Mouse (Mus musculus) liver, embryonic 18 days (tissue): Measurements from ENCODE around the gene Nfkbil1. TPM values are rescaled to one million over a fixed set of nuclear protein-coding genes. Genes with fewer than 3 reads are reported as not detected.

Experiments
- polyA plus RNA-seq: library from polyadenylated mRNA; depleted of rRNA; stranded (reverse); fragments of >200 nt; gene quantifications from 2 replicates; pipeline ENCODE4 v1.2.3, GENCODE M21; 2012; rRNA removed

The Nfkbil1 gene
- 5.1 and 5.4 TPM in 2 replicates for polyA plus RNA-seq

DNA sequence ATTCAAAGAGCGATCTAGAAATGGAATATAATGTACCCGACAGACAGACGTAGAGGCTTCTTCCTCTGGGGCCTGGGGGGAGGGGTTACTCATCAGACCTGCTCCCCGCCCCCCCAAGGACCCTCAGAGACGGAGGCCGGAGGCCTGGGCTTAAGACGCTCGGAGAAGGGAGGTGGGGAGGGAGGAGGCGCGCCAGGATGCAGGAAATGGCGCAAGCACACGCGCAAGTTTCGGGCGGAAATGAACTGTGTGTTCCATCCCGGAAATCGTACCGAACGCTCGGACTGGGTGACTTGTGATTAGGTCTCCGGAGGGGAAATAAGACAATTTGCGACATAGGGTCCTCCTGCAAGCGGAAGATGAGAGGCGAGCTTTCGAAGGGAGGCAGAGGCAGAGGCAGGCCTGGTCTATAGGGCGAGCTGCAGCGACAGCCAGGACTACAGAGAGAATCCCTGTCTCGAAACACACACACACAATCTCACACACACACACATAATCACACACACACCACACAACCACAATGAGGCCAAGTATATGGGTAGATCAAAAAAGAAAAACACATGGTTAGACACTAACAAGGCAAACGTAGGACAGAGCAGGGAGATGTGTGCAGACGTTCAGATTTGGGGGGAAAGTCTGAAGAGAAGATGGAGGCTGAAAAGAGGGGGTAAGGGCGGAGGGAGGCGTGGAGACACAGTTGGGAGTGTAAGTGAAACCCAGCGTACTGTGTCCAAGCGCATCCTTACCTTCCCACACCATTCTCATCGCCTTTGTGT, at the start of gene Nfkbil1:
Gene Nfkbil1 (minus strand): TSS at position 179 of the 776 bp plus-strand sequence.

DNA sequence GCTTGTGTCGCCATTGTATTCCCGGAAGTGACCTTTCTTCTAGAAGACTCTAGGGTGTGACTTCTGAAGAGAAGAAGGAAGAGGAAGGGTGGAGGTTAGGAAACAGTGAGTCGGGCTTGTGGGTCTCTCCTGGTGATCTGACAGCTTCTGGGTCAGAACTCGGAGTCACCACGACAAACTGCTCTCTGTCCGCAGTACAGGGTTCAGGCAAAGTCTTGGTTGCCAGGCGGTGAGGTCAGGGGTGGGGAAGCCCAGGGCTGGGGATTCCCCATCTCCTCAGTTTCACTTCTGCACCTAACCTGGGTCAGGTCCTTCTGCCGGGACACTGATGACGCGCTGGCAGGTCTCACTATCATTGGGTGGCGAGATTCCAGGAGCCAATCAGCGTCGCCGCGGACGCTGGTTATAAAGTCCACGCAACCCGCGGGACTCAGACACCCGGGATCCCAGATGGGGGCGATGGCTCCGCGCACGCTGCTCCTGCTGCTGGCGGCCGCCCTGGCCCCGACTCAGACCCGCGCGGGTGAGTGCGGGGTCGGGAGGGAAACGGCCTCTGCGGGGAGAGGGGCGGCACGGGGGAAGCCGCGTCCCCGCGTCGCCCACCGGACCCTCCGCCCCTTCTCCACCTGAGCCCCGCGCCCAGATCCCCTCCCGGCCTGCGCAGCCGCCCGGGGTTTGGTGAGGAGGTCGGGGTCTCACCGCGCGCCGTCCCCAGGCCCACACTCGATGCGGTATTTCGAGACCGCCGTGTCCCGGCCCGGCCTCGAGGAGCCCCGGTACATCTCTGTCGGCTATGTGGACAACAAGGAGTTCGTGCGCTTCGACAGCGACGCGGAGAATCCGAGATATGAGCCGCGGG, 27.3 kb upstream of the Nfkbil1 start, which contains the start of gene H2-D1:
Gene H2-D1 (plus strand): TSS at position 67 of the 859 bp plus-strand sequence.

DNA sequence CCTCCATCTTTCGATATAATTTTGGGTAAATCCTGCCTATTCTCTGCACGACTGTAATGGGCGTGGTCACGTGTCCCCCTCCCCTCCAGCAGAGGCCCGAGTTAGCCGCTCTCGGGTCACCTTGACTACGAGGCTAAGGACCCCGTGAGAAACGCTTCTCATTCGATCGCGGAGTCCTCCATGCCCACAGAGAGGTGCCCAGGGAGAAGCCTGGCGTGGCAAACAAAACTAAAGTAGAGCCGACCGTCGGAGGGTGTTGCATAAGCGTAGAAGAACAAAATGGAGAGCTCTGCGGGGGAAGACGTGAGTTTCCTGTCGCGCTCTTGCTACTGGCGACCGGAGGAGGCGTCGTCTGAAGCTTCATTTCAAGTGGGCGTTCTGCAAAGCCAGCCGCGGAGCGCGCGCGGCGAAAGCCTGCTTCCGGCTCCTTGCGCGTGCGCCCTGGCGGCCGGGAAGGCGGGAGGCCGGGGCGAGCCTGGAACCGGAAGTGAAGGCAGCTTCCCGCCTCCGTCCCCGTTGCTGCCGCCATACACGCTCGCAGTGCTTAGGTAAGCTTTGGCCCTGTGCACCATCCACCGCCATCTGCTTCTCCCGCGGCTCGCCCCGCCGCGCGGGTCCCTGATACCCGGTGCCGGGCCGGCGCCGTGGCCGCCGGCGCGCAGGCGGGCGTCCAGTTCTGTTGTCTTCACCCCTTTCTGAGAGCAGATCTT, 5.9 kb upstream of the Nfkbil1 start, which contains the start of gene Ddx39b:
Gene Ddx39b (plus strand): TSS at position 442 of the 710 bp plus-strand sequence.

DNA sequence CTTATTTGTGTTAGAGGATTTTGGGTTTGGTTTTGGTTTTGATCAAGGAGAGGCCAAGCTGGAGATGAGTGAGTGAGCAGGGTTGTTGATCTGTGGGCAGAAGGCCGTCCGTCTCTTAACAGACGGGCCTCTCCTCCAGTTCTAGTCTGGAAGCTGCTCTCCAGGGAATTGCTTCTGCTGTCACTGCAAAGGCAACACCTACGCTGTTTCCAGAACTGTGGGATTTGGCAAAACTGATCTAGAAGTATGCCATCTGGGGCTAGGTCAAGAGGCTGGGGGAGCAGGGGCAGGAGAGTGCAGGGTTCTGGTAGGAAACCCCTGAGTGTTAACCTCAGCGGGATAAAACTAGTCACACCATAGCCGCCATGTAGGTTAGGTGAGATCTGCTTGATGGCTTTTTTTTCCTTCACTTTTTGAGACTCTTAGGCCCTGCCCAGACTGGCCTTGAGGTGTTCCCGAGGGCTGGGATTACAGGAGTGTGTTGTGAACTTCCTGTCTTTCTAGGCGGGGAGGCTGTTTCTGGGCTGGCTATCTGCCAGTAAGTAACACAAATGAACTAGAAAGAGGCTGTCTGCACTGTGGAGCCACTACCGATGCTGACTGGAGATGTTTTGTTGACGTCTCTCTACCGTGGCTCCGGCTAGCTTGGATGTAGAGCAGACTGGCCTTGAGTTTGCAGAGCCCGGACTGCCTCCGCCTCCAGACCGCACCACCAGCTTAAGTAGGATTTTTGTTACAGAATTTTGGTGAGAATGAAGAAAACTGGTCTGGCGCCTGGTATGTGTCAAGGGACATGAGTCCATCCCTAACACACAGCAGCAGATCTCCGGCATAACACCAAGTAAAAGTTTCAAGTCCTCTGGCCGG, 2.2 kb downstream of the Nfkbil1 start, which contains the start of gene Atp6v1g2:
Gene Atp6v1g2 (plus strand): TSS at position 547 of the 867 bp plus-strand sequence.

DNA sequence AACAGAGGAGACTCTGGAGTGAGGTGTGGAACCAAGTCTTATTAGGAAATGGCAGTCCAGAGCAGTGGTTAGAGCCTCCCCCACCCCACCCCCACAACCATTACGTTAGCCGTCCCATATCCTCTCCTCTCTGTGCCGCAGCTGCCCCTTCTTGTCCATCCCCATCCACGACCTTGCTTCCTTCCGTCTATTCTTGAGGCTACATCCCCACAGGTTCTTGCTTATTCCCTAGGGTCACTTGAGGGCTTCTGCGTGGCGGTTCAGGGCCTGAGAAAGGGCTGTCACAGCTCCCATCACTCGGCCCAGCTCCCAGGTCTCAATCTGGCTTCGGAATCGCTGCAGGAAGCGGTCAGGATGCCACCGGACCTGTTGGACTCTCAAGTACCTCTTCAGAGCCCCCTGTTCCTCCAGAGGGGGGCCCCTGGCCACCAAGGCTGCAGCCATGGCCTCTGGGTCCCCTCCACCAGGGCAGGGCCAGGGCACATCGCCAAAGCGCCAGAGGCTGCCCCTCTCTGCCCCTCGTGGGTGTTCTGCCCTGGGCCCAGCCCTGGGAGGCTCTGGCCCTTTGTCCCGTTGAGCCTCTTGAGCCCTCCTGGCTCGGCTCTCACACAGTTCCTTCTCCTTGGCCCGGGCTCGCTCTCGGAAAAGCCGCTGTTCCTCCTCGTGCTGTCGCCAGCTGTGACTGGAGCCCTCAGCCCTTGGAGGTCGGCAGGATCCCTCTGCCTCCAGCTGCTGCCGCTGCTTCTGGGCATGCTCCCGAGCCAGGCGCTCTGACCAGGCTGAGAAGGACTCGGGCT, 15.2 kb downstream of the Nfkbil1 start, which contains the start of gene Gm16181:
Gene Gm16181 (plus strand): TSS at position 679 of the 797 bp plus-strand sequence.

DNA sequence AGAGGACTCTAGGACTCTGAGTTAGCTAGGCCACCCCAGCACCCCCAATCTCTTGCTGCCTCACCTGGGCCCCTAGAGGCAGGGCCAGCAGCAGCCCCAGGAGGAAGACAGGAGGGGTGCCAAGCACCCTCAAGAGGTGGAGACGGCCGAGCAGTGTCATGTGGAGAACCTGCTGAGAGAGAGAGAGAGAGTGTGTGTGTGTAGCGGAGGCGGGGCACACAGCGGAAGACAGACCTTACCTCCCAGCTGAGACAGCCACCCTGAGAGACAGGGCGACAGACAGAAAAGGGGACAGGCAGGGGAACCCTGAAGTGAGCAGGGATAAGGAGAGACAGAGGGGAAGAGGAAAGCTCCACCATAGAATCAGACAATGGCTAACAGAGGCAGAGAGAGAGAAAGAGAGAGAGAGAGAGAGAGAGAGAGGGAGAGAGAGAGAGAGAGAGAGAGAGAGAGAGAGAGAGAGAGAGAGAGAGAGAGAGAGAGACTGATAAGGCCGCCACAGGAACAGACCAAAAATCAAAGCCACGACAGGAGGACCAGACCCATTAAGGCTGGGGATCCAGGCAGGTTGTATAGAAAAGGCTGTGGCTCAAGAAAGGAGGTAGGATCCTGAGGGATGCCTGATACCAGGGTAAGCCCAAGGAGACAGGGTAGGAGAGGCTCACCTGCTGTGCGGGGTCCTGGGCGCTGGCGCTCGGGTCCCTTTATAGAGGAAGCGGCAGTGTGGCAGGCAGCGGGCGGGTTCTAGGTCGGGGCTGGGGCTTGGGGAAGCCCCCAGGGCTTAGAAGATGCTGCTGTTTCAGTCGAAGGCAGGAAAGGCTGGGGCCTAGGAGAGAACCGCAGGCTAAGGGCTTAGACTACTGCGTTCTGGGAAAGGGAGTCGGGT, 30.9 kb downstream of the Nfkbil1 start, which contains the start of gene Lta:
Gene Lta (minus strand): TSS at position 858 of the 886 bp plus-strand sequence.

DNA sequence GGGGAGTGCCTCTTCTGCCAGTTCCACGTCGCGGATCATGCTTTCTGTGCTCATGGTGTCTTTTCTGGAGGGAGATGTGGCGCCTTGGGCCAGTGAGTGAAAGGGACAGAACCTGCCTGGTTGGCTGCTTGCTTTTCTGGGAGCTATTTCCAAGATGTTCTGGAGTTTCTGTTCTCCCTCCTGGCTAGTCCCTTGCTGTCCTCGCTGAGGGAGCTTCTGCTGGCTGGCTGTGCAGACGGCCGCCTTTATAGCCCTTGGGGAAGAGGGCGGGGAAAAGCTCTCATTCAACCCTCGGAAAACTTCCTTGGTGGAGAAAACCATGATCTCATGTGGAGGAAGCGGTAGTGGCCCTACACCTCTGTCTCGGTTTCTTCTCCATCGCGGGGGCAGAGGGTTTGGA, 33.8 kb downstream of the Nfkbil1 start, which contains the start of gene Tnf:
Gene Tnf (minus strand): TSS at position 221 of the 400 bp plus-strand sequence.

DNA sequence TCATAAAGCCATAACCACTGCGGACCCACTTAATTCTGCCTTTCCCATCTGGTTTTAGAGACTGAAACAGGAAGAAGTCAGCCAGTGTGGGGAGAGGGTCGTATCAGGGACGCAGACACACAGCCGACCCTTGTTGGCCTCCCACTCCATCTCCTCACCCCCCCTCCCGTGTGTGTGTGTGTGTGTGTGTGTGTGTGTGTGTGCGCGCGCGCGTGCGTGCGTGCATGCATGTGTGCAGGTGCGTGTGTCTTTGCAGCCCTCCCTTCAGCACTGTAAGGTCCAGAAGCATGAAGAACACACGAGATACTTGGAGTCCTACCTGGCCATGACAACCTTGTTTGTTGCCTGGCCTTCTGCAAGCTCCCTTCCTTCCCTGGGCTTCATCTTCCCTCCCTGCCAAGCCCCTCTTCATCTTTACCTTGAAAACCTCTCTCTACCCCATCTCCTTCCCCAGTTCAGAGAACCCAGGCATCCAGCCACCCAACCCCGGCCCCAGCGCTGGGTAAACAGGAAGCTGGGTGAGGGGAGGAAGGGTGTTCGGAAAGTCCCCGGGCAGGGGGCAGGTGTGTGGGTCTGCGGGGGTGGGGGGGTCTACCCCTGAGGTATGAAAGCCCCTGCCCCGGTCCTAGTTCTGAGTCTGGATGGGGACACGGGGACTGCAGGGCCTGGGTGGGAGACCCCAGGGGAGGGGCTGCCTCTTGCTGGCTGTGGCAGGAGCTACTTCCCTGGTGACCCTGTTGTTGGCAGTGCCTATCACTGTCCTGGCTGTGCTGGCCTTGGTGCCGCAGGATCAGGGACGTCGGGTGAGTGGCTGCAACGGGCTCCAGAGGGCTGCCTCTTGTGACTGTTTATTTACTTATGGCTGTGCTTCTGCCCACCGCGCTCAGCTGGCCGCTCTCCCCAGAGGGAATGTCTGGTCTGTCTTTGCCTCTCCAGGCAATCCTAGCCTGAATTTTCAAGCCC, 41.4 kb downstream of the Nfkbil1 start, which contains the start of gene Ltb:
Gene Ltb (plus strand): TSS at position 559 of the 963 bp plus-strand sequence.

DNA sequence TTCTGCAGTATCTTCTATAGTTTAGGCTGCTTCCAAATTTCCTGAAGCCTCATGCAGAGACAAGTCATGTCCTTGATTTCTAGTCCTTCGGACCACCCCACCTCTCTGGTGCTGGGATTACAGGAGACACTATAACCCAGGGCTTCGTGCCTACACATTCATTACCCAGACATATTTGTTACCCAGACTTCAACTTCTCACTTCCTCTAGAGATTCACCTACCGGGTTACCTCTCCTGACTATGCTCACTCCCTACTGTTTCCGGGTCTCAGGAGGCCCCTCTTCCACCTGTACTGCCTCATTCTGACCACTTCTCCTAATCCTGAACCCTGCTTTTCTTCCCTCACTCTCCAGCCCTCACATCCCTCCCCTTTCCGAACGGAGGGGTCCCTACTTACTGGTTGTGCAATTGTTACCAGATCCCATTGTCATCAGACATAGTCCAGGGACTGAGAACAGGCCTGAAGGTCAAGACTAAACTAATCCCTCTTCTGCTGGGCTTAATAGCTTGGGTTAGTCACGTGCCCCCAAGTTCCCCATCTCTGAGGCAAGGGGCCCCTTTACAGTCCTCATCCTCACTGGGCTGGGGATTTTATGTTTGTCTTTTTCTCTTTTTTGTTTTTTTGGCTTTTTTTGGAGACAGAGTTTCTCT, 47.5 kb downstream of the Nfkbil1 start, which contains the start of gene Lst1:
Gene Lst1 (minus strand): TSS at position 481 of the 652 bp plus-strand sequence.

DNA sequence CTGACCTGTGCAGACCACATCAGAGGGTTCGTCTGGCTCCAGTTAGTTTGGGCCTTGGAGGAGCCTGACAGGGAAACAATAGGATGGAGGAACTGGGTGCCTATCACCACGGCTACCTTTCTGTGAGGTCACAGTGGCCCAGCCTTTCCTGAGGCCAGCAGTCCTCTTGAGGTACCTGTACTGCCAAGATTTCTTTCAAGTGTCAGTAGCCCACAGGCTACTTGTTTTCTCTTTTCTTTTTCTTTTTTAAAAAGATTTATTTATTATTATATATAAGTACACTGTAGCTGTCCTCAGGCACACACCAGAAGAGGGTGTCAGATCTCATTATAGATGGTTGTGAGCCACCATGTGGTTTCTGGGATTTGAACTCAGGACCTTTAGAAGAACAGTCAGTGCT, 59.6 kb downstream of the Nfkbil1 start, which contains the start of gene Aif1:
Gene Aif1 (minus strand): TSS at position 101 of the 400 bp plus-strand sequence.

Other genes starting within 250 kb of the Nfkbil1 start
- 42.1 and 47.2 TPM in 2 replicates for gene Vars, start 234.8 kb downstream of the Nfkbil1 start, polyA plus RNA-seq
- 0.17 and 0.23 TPM in 2 replicates for gene Vwa7, start 219.2 kb downstream of the Nfkbil1 start, polyA plus RNA-seq
- 4.3 and 5.0 TPM in 2 replicates for gene Sapcd1, start 207.8 kb downstream of the Nfkbil1 start, polyA plus RNA-seq
- gene Msh5, start 189.0 kb downstream of the Nfkbil1 start, polyA plus RNA-seq, result 7.7 and 8.5 TPM in 2 replicates
- gene Clic1, start 185.8 kb downstream of the Nfkbil1 start, polyA plus RNA-seq, result 88.4 and 92.7 TPM in 2 replicates
- gene Ddah2, start 176.8 kb downstream of the Nfkbil1 start, polyA plus RNA-seq, result 13.9 and 14.9 TPM in 2 replicates
- gene Ly6g6c, start 170.4 kb downstream of the Nfkbil1 start, polyA plus RNA-seq, result 0.06 TPM in 1 of 2 replicates, not detected in the other
- gene Mpig6b, start 169.6 kb downstream of the Nfkbil1 start, polyA plus RNA-seq, result 1.5 and 1.9 TPM in 2 replicates
- 0.28 and 0.30 TPM in 2 replicates for gene Ly6g6e, start 158.9 kb downstream of the Nfkbil1 start, polyA plus RNA-seq
- 0.71 and 0.79 TPM in 2 replicates for gene Ly6g6d, start 157.7 kb downstream of the Nfkbil1 start, polyA plus RNA-seq
- gene Ly6g6f, start 150.2 kb downstream of the Nfkbil1 start, polyA plus RNA-seq, result 4.7 and 4.8 TPM in 2 replicates
- gene Abhd16a, start 146.5 kb downstream of the Nfkbil1 start, polyA plus RNA-seq, result 32.1 and 32.4 TPM in 2 replicates
- gene Ly6g5c, start 127.5 kb downstream of the Nfkbil1 start, polyA plus RNA-seq, result not detected in 2 replicates
- gene Ly6g5b, start 120.4 kb downstream of the Nfkbil1 start, polyA plus RNA-seq, result 0.46 and 0.64 TPM in 2 replicates
- 8.0 and 8.7 TPM in 2 replicates for gene Gpank1, start 114.3 kb downstream of the Nfkbil1 start, polyA plus RNA-seq
- 84.1 and 85.2 TPM in 2 replicates for gene Csnk2b, start 113.7 kb downstream of the Nfkbil1 start, polyA plus RNA-seq
- gene D17H6S53E, start 109.4 kb downstream of the Nfkbil1 start, polyA plus RNA-seq, result 1.8 and 2.0 TPM in 2 replicates
- 464 and 524 TPM in 2 replicates for gene Apom, start 103.7 kb downstream of the Nfkbil1 start, polyA plus RNA-seq
- gene Bag6, start 100.6 kb downstream of the Nfkbil1 start, polyA plus RNA-seq, result 37.8 and 48.6 TPM in 2 replicates
- gene Prrc2a, start 70.9 kb downstream of the Nfkbil1 start, polyA plus RNA-seq, result 42.6 and 57.5 TPM in 2 replicates
- 10.5 and 12.9 TPM in 2 replicates for gene Aif1, start 59.7 kb downstream of the Nfkbil1 start, polyA plus RNA-seq
- 69.9 and 71.0 TPM in 2 replicates for gene Lst1, start 47.4 kb downstream of the Nfkbil1 start, polyA plus RNA-seq
- 5.2 and 5.9 TPM in 2 replicates for gene Ltb, start 41.4 kb downstream of the Nfkbil1 start, polyA plus RNA-seq
- 1.4 TPM in 2 replicates for gene Tnf, start 33.8 kb downstream of the Nfkbil1 start, polyA plus RNA-seq
- gene Lta, start 30.4 kb downstream of the Nfkbil1 start, polyA plus RNA-seq, result 0.06 TPM in 1 of 2 replicates, not detected in the other
- 0.08 and 0.26 TPM in 2 replicates for gene Gm16181, start 15.0 kb downstream of the Nfkbil1 start, polyA plus RNA-seq
- gene Atp6v1g2, start 2.1 kb downstream of the Nfkbil1 start, polyA plus RNA-seq, result 2.0 and 2.3 TPM in 2 replicates
- gene Ddx39b, start 6.0 kb upstream of the Nfkbil1 start, polyA plus RNA-seq, result 170 and 199 TPM in 2 replicates
- 108 and 132 TPM in 2 replicates for gene H2-D1, start 26.9 kb upstream of the Nfkbil1 start, polyA plus RNA-seq
- 0.06 TPM in 2 replicates for gene H2-Q1, start 84.6 kb upstream of the Nfkbil1 start, polyA plus RNA-seq
- gene H2-Q2, start 106.5 kb upstream of the Nfkbil1 start, polyA plus RNA-seq, result 2.3 and 3.8 TPM in 2 replicates
- 18.2 and 23.7 TPM in 2 replicates for gene H2-Q4, start 143.8 kb upstream of the Nfkbil1 start, polyA plus RNA-seq
- gene H2-Q6, start 189.1 kb upstream of the Nfkbil1 start, polyA plus RNA-seq, result 10.0 and 14.3 TPM in 2 replicates
- gene H2-Q7, start 203.4 kb upstream of the Nfkbil1 start, polyA plus RNA-seq, result 10.8 and 12.6 TPM in 2 replicates
- gene H2-Q10, start 234.3 kb upstream of the Nfkbil1 start, polyA plus RNA-seq, result 479 and 528 TPM in 2 replicates